ENCODE assay signal across 18 mouse cellular contexts in genomic region chr13:98414851-98415250, GRCm38 (mm10).
DNase-seq lines count a peak whose midpoint lies in the region; ATAC-seq and TF ChIP-seq lines count a peak whose summit lies in the region.
"Had no signal": no experiment of that assay in that cellular context is flagged by ENCODE, and none has a peak within 500 bp of the region (broad histone marks: within the 10 kb centered on the region; RNA-seq: fewer than 3 reads in every experiment).

No protein-coding gene starts in this region.

- no peak overlapping the region for H3K4me2 ChIP-seq in kidney, embryonic 16.5 days (replicated peaks; ENCODE audit: low read depth, low read length)
- H3K4me2 ChIP-seq: embryonic facial prominence, embryonic 15.5 days; limb, embryonic 13.5 days; midbrain, embryonic 12.5 days had no signal

- no peaks in the 10 kb centered on the region for H3K36me3 ChIP-seq in kidney, adult 2 months (ENCODE audit: control insufficient read depth, insufficient read depth, low read length)
- no peaks in the 10 kb centered on the region for H3K36me3 ChIP-seq in kidney, embryonic 16.5 days (ENCODE audit: insufficient read depth, low read length)
- H3K36me3 ChIP-seq: embryonic facial prominence, embryonic 15.5 days; G1E; limb, embryonic 13.5 days; midbrain, embryonic 12.5 days had no signal

- no peaks in the 10 kb centered on the region; the same call in 1 of the 2 replicates for H3K27me3 ChIP-seq in kidney, adult 2 months (replicated peaks; ENCODE audit: control insufficient read depth, insufficient read depth, low read length)
- peaks cover 4% of the 10 kb centered on the region; the same call in 1 of the 2 replicates for H3K27me3 ChIP-seq in kidney, embryonic 16.5 days (ENCODE audit: insufficient read depth, low read length)
- H3K27me3 ChIP-seq: midbrain, embryonic 12.5 days had no signal

- no peak for TF ChIP-seq POLR2A in kidney, adult 2 months (IDR thresholded peaks at IDR 0.05; ENCODE audit: low read depth, low read length)

- intact Hi-C loops in gastrocnemius, postnatal 14 days (cut with DNase I; ENCODE audit: low total_unique reads), result no loop called here

- no peaks in the 10 kb centered on the region for H3K9me3 ChIP-seq in kidney, embryonic 16.5 days (ENCODE audit: low read length)
- H3K9me3 ChIP-seq: embryonic facial prominence, embryonic 15.5 days; G1E; limb, embryonic 13.5 days; midbrain, embryonic 12.5 days had no signal

- H3K27ac ChIP-seq in kidney, adult 2 months (ENCODE audit: insufficient read depth, low read depth, low read length), result no peak overlapping the region
- no peak overlapping the region for H3K27ac ChIP-seq in kidney, embryonic 16.5 days (ENCODE audit: low read length)
- H3K27ac ChIP-seq: embryonic facial prominence, embryonic 15.5 days; limb, embryonic 13.5 days; midbrain, embryonic 12.5 days had no signal

- DNase-seq in gastrocnemius, postnatal 14 days, result peak; percentile 11
- DNase-seq in gastrocnemius, postnatal 4 days (ENCODE audit: low spot score in 2 of 2), result no peak
- DNase-seq in kidney, adult 2 months, result peak; percentile 76
- DNase-seq in NIH3T3 (ENCODE audit: low read depth), result peak; percentile 27
- DNase-seq in kidney, postnatal 25 days, result peak; percentile 83
- DNase-seq in spleen, adult 12 weeks (ENCODE audit: low spot score), result no peak
- DNase-seq: gastrocnemius, postnatal 10 days; liver, postnatal 0 days; thymus, adult 18-20 months had no signal

- H3K9ac ChIP-seq in kidney, embryonic 16.5 days (replicated peaks; ENCODE audit: low read length), result no peak overlapping the region
- H3K9ac ChIP-seq: embryonic facial prominence, embryonic 15.5 days; limb, embryonic 13.5 days; liver, postnatal 0 days; midbrain, embryonic 12.5 days had no signal

- no peak for ATAC-seq in kidney, embryonic 16.5 days (ENCODE audit: low FRiP score, low TSS enrichment)
- ATAC-seq in megakaryocyte progenitor cell, adult 5-6 weeks (replicated peaks; ENCODE audit: poor library complexity), result no peak
- ATAC-seq: activated CD4-positive, CD25-positive, alpha-beta regulatory T cell, adult 4 months; forebrain, embryonic 16.5 days; intestine, postnatal 0 days; liver, postnatal 0 days had no signal

- H3K4me1 ChIP-seq in kidney, adult 2 months (ENCODE audit: control insufficient read depth, insufficient read depth, low read length), result 0 out of 2 replicates have a peak, but pooled peaks cover 7% of the 10 kb centered on the region
- H3K4me1 ChIP-seq in kidney, embryonic 16.5 days (ENCODE audit: insufficient read depth, low read length), result peaks cover 7% of the 10 kb centered on the region; the same call in 1 of the 2 replicates
- H3K4me1 ChIP-seq: embryonic facial prominence, embryonic 15.5 days; limb, embryonic 13.5 days; midbrain, embryonic 12.5 days had no signal

- no peak for TF ChIP-seq CTCF in kidney, adult 2 months (conservative IDR thresholded peaks at IDR 0.05; ENCODE audit: insufficient read depth, insufficient read length, low read depth, low read length)

- WGBS in kidney, adult 2 months, result 21% methylated on average over 3 of the region's 3 CpGs
- 61% methylated on average over 3 of the region's 3 CpGs for WGBS in kidney, embryonic 16.5 days

- H3K4me3 ChIP-seq in kidney, adult 2 months (ENCODE audit: insufficient read depth, low read depth, low read length), result no peak overlapping the region
- H3K4me3 ChIP-seq in kidney, embryonic 16.5 days (ENCODE audit: low read length), result no peak overlapping the region
- H3K4me3 ChIP-seq: embryonic facial prominence, embryonic 15.5 days; limb, embryonic 13.5 days; midbrain, embryonic 12.5 days had no signal

Comparison
In these comparisons a context has a peak if more than half of its experiments do, and no peak if none do; other contexts are left out.
1. DNase-seq: peak in gastrocnemius, postnatal 14 days (single experiment), kidney, adult 2 months (single experiment), NIH3T3 (single experiment) and kidney, postnatal 25 days (2 of 2); none in gastrocnemius, postnatal 4 days (0 of 2) and spleen, adult 12 weeks (single experiment).